ENCODE assay signal across 12 mouse cellular contexts in the genomic region with DNA sequence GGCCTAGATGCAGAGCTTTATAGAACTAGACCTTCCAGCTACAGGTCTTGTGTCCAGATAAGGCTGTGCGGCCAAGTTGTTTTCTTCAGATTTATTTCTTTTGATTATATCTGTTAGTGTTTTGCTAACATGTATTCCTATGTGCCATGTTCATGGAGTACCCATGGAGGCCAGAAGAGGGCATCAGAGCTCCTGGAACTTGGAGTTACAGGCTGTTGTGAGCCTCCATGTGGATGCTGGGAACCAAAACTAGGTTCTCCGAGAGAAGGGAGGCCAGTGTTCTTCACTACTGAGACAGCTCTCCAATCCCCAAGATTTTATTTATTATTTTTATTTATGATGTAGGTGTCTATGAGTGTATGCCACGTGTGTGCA. TPM values are rescaled to one million over a fixed set of nuclear protein-coding genes. Genes with fewer than 3 reads are reported as not detected.
DNase-seq lines count a peak whose midpoint lies in the region; ATAC-seq and TF ChIP-seq lines count a peak whose summit lies in the region.
"Had no signal": no experiment of that assay in that cellular context is flagged by ENCODE, and none has a peak within 500 bp of the region (broad histone marks: within the 10 kb centered on the region; RNA-seq: fewer than 3 reads in every experiment).

No protein-coding gene starts in this region.

- no peak overlapping the region for H3K9ac ChIP-seq in kidney, embryonic 14.5 days (ENCODE audit: low read depth, low read length)
- H3K9ac ChIP-seq in hindbrain, embryonic 15.5 days: no peak overlapping the region
- H3K9ac ChIP-seq: liver, embryonic 15.5 days had no signal

- TF ChIP-seq POLR2A in bone marrow, adult 2 months (IDR thresholded peaks at IDR 0.05; ENCODE audit: borderline replicate concordance, control insufficient read depth, low read depth, low read length): no peak

- peaks cover 22% of the 10 kb centered on the region for H3K36me3 ChIP-seq in kidney, embryonic 14.5 days (ENCODE audit: control insufficient read depth, insufficient read depth, low read length)
- peaks cover 35% of the 10 kb centered on the region; the same call in 1 of the 2 replicates for H3K36me3 ChIP-seq in hindbrain, embryonic 15.5 days

- peak overlapping the region; percentile 60; the same call in 1 of the 2 replicates for H3K27ac ChIP-seq in kidney, embryonic 14.5 days (ENCODE audit: low read depth, low read length)
- H3K27ac ChIP-seq in bone marrow, adult 2 months (ENCODE audit: control insufficient read depth, insufficient read depth, low read depth, low read length, poor library complexity): no peak overlapping the region
- peak overlapping the region; percentile 51; the same call in 1 of the 2 replicates for H3K27ac ChIP-seq in hindbrain, embryonic 15.5 days (replicated peaks)
- H3K27ac ChIP-seq: heart, embryonic 10.5 days; liver, embryonic 15.5 days had no signal

- H3K4me3 ChIP-seq in kidney, embryonic 14.5 days (ENCODE audit: low read length): no peak overlapping the region
- H3K4me3 ChIP-seq in bone marrow, adult 2 months (replicated peaks; ENCODE audit: control insufficient read depth, low read depth, low read length): no peak overlapping the region
- H3K4me3 ChIP-seq in hindbrain, embryonic 15.5 days: no peak overlapping the region
- H3K4me3 ChIP-seq: heart, embryonic 10.5 days; liver, embryonic 15.5 days had no signal

- H3K9me3 ChIP-seq in kidney, embryonic 14.5 days (ENCODE audit: control insufficient read depth, low read length): no peaks in the 10 kb centered on the region
- no peaks in the 10 kb centered on the region for H3K9me3 ChIP-seq in hindbrain, embryonic 15.5 days
- H3K9me3 ChIP-seq: heart, embryonic 10.5 days; liver, embryonic 15.5 days had no signal

- no peak overlapping the region for H3K4me2 ChIP-seq in kidney, embryonic 14.5 days (replicated peaks; ENCODE audit: low read depth, low read length)
- H3K4me2 ChIP-seq in hindbrain, embryonic 15.5 days: no peak overlapping the region
- H3K4me2 ChIP-seq: liver, embryonic 15.5 days had no signal

- WGBS in kidney, embryonic 14.5 days: 76% methylated on average over 3 of the region's 3 CpGs
- 87% methylated on average over 3 of the region's 3 CpGs for WGBS in bone marrow, adult 2 months
- 87% methylated on average over 3 of the region's 3 CpGs for WGBS in hindbrain, embryonic 15.5 days

- 0 out of 2 replicates have a peak, but pooled peaks have one; percentile 11 for TF ChIP-seq CTCF in bone marrow, adult 2 months (IDR thresholded peaks at IDR 0.05; ENCODE audit: control insufficient read depth, insufficient read depth, low read length)

- H3K27me3 ChIP-seq in kidney, embryonic 14.5 days (ENCODE audit: control insufficient read depth, insufficient read depth, low read length): no peaks in the 10 kb centered on the region
- H3K27me3 ChIP-seq in hindbrain, embryonic 15.5 days: no peaks in the 10 kb centered on the region
- H3K27me3 ChIP-seq: liver, embryonic 15.5 days; Patski had no signal

- ATAC-seq in kidney, embryonic 14.5 days (ENCODE audit: low FRiP score, low TSS enrichment): no peak
- no peak for ATAC-seq in hindbrain, embryonic 15.5 days (ENCODE audit: low FRiP score, low read depth)
- ATAC-seq: Patski had no signal

- DNase-seq in kidney, postnatal 10 days: no peak
- peak; percentile 17 to 24 for DNase-seq in B cell, adult 2 months
- no peak for DNase-seq in frontal cortex, postnatal 10 days (ENCODE audit: low spot score in 2 of 2)
- DNase-seq in layer of hippocampus, adult 18-20 months (ENCODE audit: low spot score in 2 of 2): no peak
- DNase-seq in frontal cortex, postnatal 36 days (ENCODE audit: low spot score in 2 of 2): no peak
- DNase-seq: right cerebral cortex, adult 18-20 months had no signal

- H3K4me1 ChIP-seq in kidney, embryonic 14.5 days (ENCODE audit: control insufficient read depth, insufficient read depth, low read length): no peaks in the 10 kb centered on the region; the same call in 1 of the 2 replicates
- no peaks in the 10 kb centered on the region for H3K4me1 ChIP-seq in bone marrow, adult 2 months (ENCODE audit: control insufficient read depth, insufficient read depth, low read length)
- H3K4me1 ChIP-seq in hindbrain, embryonic 15.5 days (replicated peaks): no peaks in the 10 kb centered on the region
- H3K4me1 ChIP-seq: liver, embryonic 15.5 days had no signal

RNA-seq across cellular contexts. Expression of a gene that starts 13.5 kb away (rescaled TPM):
- polyA plus RNA-seq in kidney, embryonic 14.5 days (2014; fragmentation: Nextera tagmentation; extraction: Ambion mirVana): 5.1 and 5.8 TPM in 2 replicates
- polyA plus RNA-seq in bone marrow, adult 2 months (2011; ENCODE audit: insufficient read depth, insufficient read length, low replicate concordance, missing spikeins): 8.2 and 17.7 TPM in 2 replicates
- 12.1 and 12.2 TPM in 2 replicates for polyA plus RNA-seq in hindbrain, embryonic 15.5 days (2015; fragmentation: Nextera tagmentation; extraction: Ambion mirVana)
- 10 to 100 TPM; 16.3 to 17.7 TPM for total RNA-seq in layer of hippocampus, adult 18-20 months (2021)

RNA-seq across cellular contexts. Expression of a gene that starts 22.5 kb away (rescaled TPM):
- 89.4 and 99.6 TPM in 2 replicates for polyA plus RNA-seq in kidney, embryonic 14.5 days (2014; fragmentation: Nextera tagmentation; extraction: Ambion mirVana)
- 21.1 and 25.1 TPM in 2 replicates for polyA plus RNA-seq in bone marrow, adult 2 months (2011; ENCODE audit: insufficient read depth, insufficient read length, low replicate concordance, missing spikeins)
- polyA plus RNA-seq in hindbrain, embryonic 15.5 days (2015; fragmentation: Nextera tagmentation; extraction: Ambion mirVana): 62.2 and 63.9 TPM in 2 replicates
- total RNA-seq in layer of hippocampus, adult 18-20 months (2021): 10 to 100 TPM; 76.0 to 80.4 TPM

RNA-seq across cellular contexts. Expression of a gene that starts 22.7 kb away (rescaled TPM):
- polyA plus RNA-seq in kidney, embryonic 14.5 days (2014; fragmentation: Nextera tagmentation; extraction: Ambion mirVana): 1.6 and 1.7 TPM in 2 replicates
- not detected in 2 replicates for polyA plus RNA-seq in bone marrow, adult 2 months (2011; ENCODE audit: insufficient read depth, insufficient read length, low replicate concordance, missing spikeins)
- 3.3 and 3.6 TPM in 2 replicates for polyA plus RNA-seq in hindbrain, embryonic 15.5 days (2015; fragmentation: Nextera tagmentation; extraction: Ambion mirVana)
- total RNA-seq in layer of hippocampus, adult 18-20 months (2021): under 1 TPM; 0.74 to 0.94 TPM

RNA-seq across cellular contexts. Expression of a gene that starts 34.2 kb away (rescaled TPM):
- 24.4 and 29.9 TPM in 2 replicates for polyA plus RNA-seq in kidney, embryonic 14.5 days (2014; fragmentation: Nextera tagmentation; extraction: Ambion mirVana)
- 3.0 and 6.7 TPM in 2 replicates for polyA plus RNA-seq in bone marrow, adult 2 months (2011; ENCODE audit: insufficient read depth, insufficient read length, low replicate concordance, missing spikeins)
- 14.5 and 15.1 TPM in 2 replicates for polyA plus RNA-seq in hindbrain, embryonic 15.5 days (2015; fragmentation: Nextera tagmentation; extraction: Ambion mirVana)
- total RNA-seq in layer of hippocampus, adult 18-20 months (2021): 1 to 10 TPM; 4.0 to 4.9 TPM

RNA-seq across cellular contexts. Expression of a gene that starts 50.7 kb away (rescaled TPM):
- 0.57 and 0.60 TPM in 2 replicates for polyA plus RNA-seq in kidney, embryonic 14.5 days (2014; fragmentation: Nextera tagmentation; extraction: Ambion mirVana)
- polyA plus RNA-seq in bone marrow, adult 2 months (2011; ENCODE audit: insufficient read depth, insufficient read length, low replicate concordance, missing spikeins): 1.00 TPM in 1 of 2 replicates, not detected in the other
- 0.43 and 0.62 TPM in 2 replicates for polyA plus RNA-seq in hindbrain, embryonic 15.5 days (2015; fragmentation: Nextera tagmentation; extraction: Ambion mirVana)
- 1 to 10 TPM in 1 of 2 experiments, under 1 TPM in 1; 0.79 to 1.1 TPM for total RNA-seq in layer of hippocampus, adult 18-20 months (2021)

Comparison
In these comparisons a context has a peak if more than half of its experiments do, and no peak if none do; other contexts are left out.
1. DNase-seq: peak in B cell, adult 2 months (2 of 2); none in kidney, postnatal 10 days (single experiment), frontal cortex, postnatal 10 days (0 of 2), layer of hippocampus, adult 18-20 months (0 of 2) and frontal cortex, postnatal 36 days (0 of 2).